32 mouse cellular contexts compared by ENCODE assay signal in genomic region chr4:141819316-141819715, GRCm38 (mm10). TPM values are rescaled to one million over a fixed set of nuclear protein-coding genes. Genes with fewer than 3 reads are reported as not detected.
DNase-seq lines count a peak whose midpoint lies in the region; TF ChIP-seq lines count a peak whose summit lies in the region.
"Had no signal": no experiment of that assay in that cellular context is flagged by ENCODE, and none has a peak within 500 bp of the region (broad histone marks: within the 10 kb centered on the region; RNA-seq: fewer than 3 reads in every experiment).

No protein-coding gene starts in this region.

- no peaks in the 10 kb centered on the region for H3K36me3 ChIP-seq in thymus, adult 2 months (ENCODE audit: control insufficient read depth, insufficient read depth, low read length)

- DNase-seq in heart, adult 11 months: peak; percentile 73
- DNase-seq in heart, postnatal 4 days: no peak
- DNase-seq in thymus, postnatal 4 days: peak; percentile 3
- DNase-seq in thymus, adult 2 months: no peak
- DNase-seq in R1 (ENCODE audit: low read depth, low spot score): peak; percentile 92
- peak; percentile 70 for DNase-seq in testis, postnatal 14 days (ENCODE audit: low spot score)
- DNase-seq in spleen, postnatal 14 days (ENCODE audit: low spot score in 2 of 2): no peak
- no peak for DNase-seq in kidney, postnatal 25 days
- DNase-seq: adrenal gland, adult 2 months; adrenal gland, postnatal 10 days; adrenal gland, postnatal 25 days; B cell, adult 2 months; cerebellum, adult 11 months; cerebellum, adult 18-20 months; cerebellum, adult 8-10 months; cerebellum, adult 9-11 months; cerebellum, postnatal 14 days; cerebellum, postnatal 36 days had no signal

- 94% methylated on average over 7 of the region's 7 CpGs for WGBS in thymus, adult 2 months

- no peak overlapping the region for H3K4me3 ChIP-seq in thymus, adult 2 months (ENCODE audit: control insufficient read depth, insufficient read depth, low read length)
- H3K4me3 ChIP-seq: embryonic facial prominence, embryonic 10.5 days; embryonic facial prominence, embryonic 12.5 days; forebrain, embryonic 12.5 days had no signal

- TF ChIP-seq POLR2A in thymus, adult 2 months (IDR thresholded peaks at IDR 0.05; ENCODE audit: control insufficient read depth, extremely low read depth, insufficient read depth, low read length, poor library complexity): no peak

- H3K27ac ChIP-seq in thymus, adult 2 months (ENCODE audit: control insufficient read depth, insufficient read depth, low read length): no peak overlapping the region
- H3K27ac ChIP-seq: embryonic facial prominence, embryonic 10.5 days; embryonic facial prominence, embryonic 12.5 days; forebrain, embryonic 12.5 days had no signal

- H3K27me3 ChIP-seq in thymus, adult 2 months (ENCODE audit: control insufficient read depth, insufficient read depth, low read length): no peaks in the 10 kb centered on the region
- H3K27me3 ChIP-seq: CH12.LX; embryonic facial prominence, embryonic 12.5 days; forebrain, embryonic 12.5 days; Patski had no signal

- no peak for TF ChIP-seq CTCF in thymus, adult 2 months (IDR thresholded peaks at IDR 0.05; ENCODE audit: borderline replicate concordance, control insufficient read depth, extremely low read depth, insufficient read depth, low read length, poor library complexity)

- no peaks in the 10 kb centered on the region for H3K4me1 ChIP-seq in thymus, adult 2 months (replicated peaks; ENCODE audit: control insufficient read depth, insufficient read depth, low read length)
- H3K4me1 ChIP-seq: embryonic facial prominence, embryonic 12.5 days had no signal

RNA-seq across cellular contexts. Expression of gene Cela2a, which starts 6.6 kb away (rescaled TPM):
- total RNA-seq in heart, postnatal 4 days (2021): not detected
- polyA plus RNA-seq in thymus, adult 2 months (2012; rRNA removed): 0.46 and 2.1 TPM in 2 replicates
- total RNA-seq: adrenal gland, adult 2 months; adrenal gland, postnatal 10 days; common myeloid progenitor, adult 5-6 weeks; G1E had no signal
- polyA plus RNA-seq: CD4-positive, CD25-positive, alpha-beta regulatory T cell, adult 4 months; embryonic facial prominence, embryonic 10.5 days; embryonic facial prominence, embryonic 12.5 days; embryonic facial prominence, embryonic 14.5 days; forebrain, embryonic 12.5 days; forebrain, embryonic 14.5 days; forebrain, embryonic 16.5 days; G1E; Patski had no signal

RNA-seq across cellular contexts. Expression of gene Casp9, which starts 25.9 kb away (rescaled TPM):
- 10 to 100 TPM; 13.5 to 13.8 TPM for total RNA-seq in heart, postnatal 4 days (2021)
- 16.0 and 16.9 TPM in 2 replicates for polyA plus RNA-seq in thymus, adult 2 months (2012; rRNA removed)

RNA-seq across cellular contexts. Expression of gene Ctrc, which starts 26.8 kb away (rescaled TPM):
- not detected for total RNA-seq in heart, postnatal 4 days (2021)
- 0.35 and 0.43 TPM in 2 replicates for polyA plus RNA-seq in thymus, adult 2 months (2012; rRNA removed)
- total RNA-seq: adrenal gland, adult 2 months; adrenal gland, postnatal 10 days; adrenal gland, postnatal 25 days; CH12.LX; common myeloid progenitor, adult 5-6 weeks; G1E had no signal
- polyA plus RNA-seq: activated CD4-positive, CD25-positive, alpha-beta regulatory T cell, adult 4 months; adrenal gland, adult 2 months; brain, embryonic 14.5 days; CD4-positive, CD25-positive, alpha-beta regulatory T cell, adult 4 months; embryonic facial prominence, embryonic 10.5 days; embryonic facial prominence, embryonic 12.5 days; embryonic facial prominence, embryonic 14.5 days; forebrain, embryonic 12.5 days; forebrain, embryonic 14.5 days; forebrain, embryonic 16.5 days; frontal cortex, adult 2 months; G1E; Patski had no signal

RNA-seq across cellular contexts. Expression of gene Dnajc16, which starts 28.6 kb away (rescaled TPM):
- 10 to 100 TPM; 16.6 to 16.8 TPM for total RNA-seq in heart, postnatal 4 days (2021)
- 11.8 and 11.9 TPM in 2 replicates for polyA plus RNA-seq in thymus, adult 2 months (2012; rRNA removed)

RNA-seq across cellular contexts. Expression of gene Efhd2, which starts 55.4 kb away (rescaled TPM):
- 10 to 100 TPM; 46.5 to 50.5 TPM for total RNA-seq in heart, postnatal 4 days (2021)
- 120 and 128 TPM in 2 replicates for polyA plus RNA-seq in thymus, adult 2 months (2012; rRNA removed)

Comparison
In these comparisons a context has a peak if more than half of its experiments do, and no peak if none do; other contexts are left out.
1. DNase-seq: peak in heart, adult 11 months (single experiment), thymus, postnatal 4 days (single experiment), R1 (single experiment) and testis, postnatal 14 days (single experiment); none in heart, postnatal 4 days (single experiment), thymus, adult 2 months (single experiment), spleen, postnatal 14 days (0 of 2) and kidney, postnatal 25 days (0 of 2).